Mouse (Mus musculus) spleen, adult 2 months (tissue): ENCODE data around the gene Gm14296.
"Not testable (repeated sequence)": the region's sequence is repeated elsewhere in the genome, so short reads cannot be mapped to it uniquely, and the experiment has no call there.

Experiments
- CTCF ChIP-seq: fragments of 200-500 bp; IDR thresholded peaks from 2 replicates; pipeline ENCODE4 v1.5.1; 2011; ENCODE audit warnings: mild to moderate bottlenecking, inconsistent platforms; ENCODE audit not compliant: insufficient read depth, insufficient read length, insufficient replicate concordance; ENCODE audit errors: extremely low read depth
- POLR2A ChIP-seq: fragments of 200-500 bp; IDR thresholded peaks from 2 replicates; pipeline ENCODE4 v1.6.1; 2011; ENCODE audit warnings: low read depth, low read length, inconsistent platforms

DNA sequence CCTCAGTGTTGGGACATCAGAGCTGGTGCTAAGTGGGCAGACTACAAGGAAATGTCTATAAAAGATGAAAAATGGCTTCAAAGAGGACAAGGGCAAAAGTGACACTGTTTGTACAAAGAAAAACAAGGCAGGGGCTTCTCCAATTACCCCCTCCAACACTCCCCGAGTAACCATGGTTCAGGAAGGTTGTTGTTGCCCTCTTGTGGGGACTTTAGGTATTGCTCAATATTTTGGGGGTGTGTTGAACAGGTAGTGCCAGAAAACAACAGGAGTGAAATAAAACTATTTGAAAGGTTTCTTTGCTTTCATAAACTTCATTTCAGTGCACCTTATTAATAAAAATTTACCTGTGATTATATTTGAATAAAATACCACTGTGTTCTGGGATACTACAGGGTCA lies 22.1 kb downstream of the Gm14296 start:
- TF ChIP-seq CTCF, POLR2A: not testable (repeated sequence)
